Mouse (Mus musculus): ENCODE results near the gene Olfr1377. TPM values are rescaled to one million over a fixed set of nuclear protein-coding genes. Genes with fewer than 3 reads are reported as not detected.

The Olfr1377 gene
- polyA plus RNA-seq, 1 experiment from 2014 or later, result not detected

DNA sequence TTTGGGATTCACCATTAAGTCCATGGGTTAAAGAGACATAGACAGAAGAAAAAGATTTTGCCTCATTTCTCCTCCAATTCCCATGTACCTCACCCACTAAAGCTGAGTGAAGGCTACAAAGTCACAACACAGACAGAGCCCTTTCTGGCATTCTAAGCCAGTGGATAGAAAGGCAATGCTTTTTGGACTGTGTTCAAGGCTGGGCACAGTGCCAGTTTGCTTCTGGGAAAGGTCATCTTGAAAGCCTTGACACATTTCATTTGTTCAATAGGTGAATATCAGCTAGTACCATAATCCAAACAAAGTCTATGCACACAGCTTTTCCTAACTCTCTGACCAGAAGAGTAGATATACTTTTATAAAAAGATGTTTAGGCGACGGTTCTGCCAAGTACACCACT lies 54.2 kb downstream of the Olfr1377 start:
- Histone ChIP-seq H3K4me2 (replicated peaks; ENCODE audit: low read depth, low read length) (no peak overlapping the region), H3K36me3 (ENCODE audit: insufficient read depth, low read length) (no peaks in the 10 kb centered on the region), H3K9ac (replicated peaks; ENCODE audit: low read length) (no peak overlapping the region), H3K4me1 (ENCODE audit: insufficient read depth, low read length) (no peaks in the 10 kb centered on the region), H3K9me3 (ENCODE audit: low read length) (no peaks in the 10 kb centered on the region), H3K4me3 (ENCODE audit: low read length) (no peak overlapping the region), H3K27me3 (ENCODE audit: insufficient read depth, low read length) (no peaks in the 10 kb centered on the region), H3K27ac (ENCODE audit: low read length) (no peak overlapping the region)
- no peak for ATAC-seq (ENCODE audit: low FRiP score, low TSS enrichment)
- WGBS, result 86% methylated on average over 2 of the region's 2 CpGs

Other genes starting within 250 kb of the Olfr1377 start
- 27.6 and 29.3 TPM in 2 replicates for gene Zfp354c, start 154.2 kb upstream of the Olfr1377 start, polyA plus RNA-seq (2015; fragmentation: Nextera tagmentation; extraction: Ambion mirVana)
- gene Zfp879, start 140.4 kb upstream of the Olfr1377 start, polyA plus RNA-seq (2015; fragmentation: Nextera tagmentation; extraction: Ambion mirVana), result 0.72 and 1.0 TPM in 2 replicates
- 0.10 TPM in 1 of 2 replicates, not detected in the other for gene Grm6, start 131.3 kb upstream of the Olfr1377 start, polyA plus RNA-seq (2015; fragmentation: Nextera tagmentation; extraction: Ambion mirVana)
- 8.6 and 9.6 TPM in 2 replicates for gene Zfp454, start 94.3 kb upstream of the Olfr1377 start, polyA plus RNA-seq (2015; fragmentation: Nextera tagmentation; extraction: Ambion mirVana)
- 15.4 and 18.2 TPM in 2 replicates for gene Zfp2, start 65.8 kb upstream of the Olfr1377 start, polyA plus RNA-seq (2015; fragmentation: Nextera tagmentation; extraction: Ambion mirVana)
- 1.7 and 1.9 TPM in 2 replicates for gene Zfp354b, start 50.3 kb upstream of the Olfr1377 start, polyA plus RNA-seq (2015; fragmentation: Nextera tagmentation; extraction: Ambion mirVana)
- not detected in 2 replicates for gene 4933414I15Rik, start 38.2 kb upstream of the Olfr1377 start, polyA plus RNA-seq (2015; fragmentation: Nextera tagmentation; extraction: Ambion mirVana)
- gene Prop1, start 28.2 kb upstream of the Olfr1377 start, polyA plus RNA-seq (2015; fragmentation: Nextera tagmentation; extraction: Ambion mirVana), result not detected in 2 replicates
- gene Olfr1378, start 15.4 kb upstream of the Olfr1377 start, polyA plus RNA-seq (2015; fragmentation: Nextera tagmentation; extraction: Ambion mirVana), result not detected in 2 replicates
- gene Olfr51, start 21.6 kb downstream of the Olfr1377 start, polyA plus RNA-seq (2015; fragmentation: Nextera tagmentation; extraction: Ambion mirVana), result not detected in 2 replicates
- gene Olfr54, start 32.3 kb downstream of the Olfr1377 start, polyA plus RNA-seq (2015; fragmentation: Nextera tagmentation; extraction: Ambion mirVana), result not detected in 2 replicates
- not detected in 2 replicates for gene Olfr1375, start 66.1 kb downstream of the Olfr1377 start, polyA plus RNA-seq (2015; fragmentation: Nextera tagmentation; extraction: Ambion mirVana)
- gene Zfp354a, start 77.3 kb downstream of the Olfr1377 start, polyA plus RNA-seq (2015; fragmentation: Nextera tagmentation; extraction: Ambion mirVana), result 13.5 and 14.2 TPM in 2 replicates
- gene Gm12569, start 238.5 kb downstream of the Olfr1377 start, polyA plus RNA-seq (2015; fragmentation: Nextera tagmentation; extraction: Ambion mirVana), result not detected in 2 replicates

Measured in kidney, embryonic 16.5 days (tissue).